Mouse (Mus musculus) neural tube, embryonic 15.5 days (tissue): Measurements from ENCODE around the gene Rimkla. TPM values are rescaled to one million over a fixed set of nuclear protein-coding genes. Genes with fewer than 3 reads are reported as not detected.

ENCODE experiments used
- polyA plus RNA-seq: library from polyadenylated mRNA; unstranded; fragments of >200 nt; fragmentation: Nextera tagmentation; extraction: Ambion mirVana; gene quantifications from 2 replicates; pipeline ENCODE4 v1.2.1, GENCODE M21; 2015

The Rimkla gene
- polyA plus RNA-seq, 1 experiment from 2014 or later = 29.9 TPM

Other genes with a start within 250 kb of the Rimkla start
- 0.36 and 0.81 TPM in 2 replicates for gene Cldn19, start 237.2 kb downstream of the Rimkla start, polyA plus RNA-seq
- gene Ybx1, start 198.0 kb downstream of the Rimkla start, polyA plus RNA-seq = 815 and 871 TPM in 2 replicates
- gene Ppih, start 172.1 kb downstream of the Rimkla start, polyA plus RNA-seq = 43.5 and 54.5 TPM in 2 replicates
- gene Ccdc30, start 77.1 kb downstream of the Rimkla start, polyA plus RNA-seq = 20.2 and 22.0 TPM in 2 replicates
- gene Ppcs, start 70.2 kb downstream of the Rimkla start, polyA plus RNA-seq = 21.8 and 28.5 TPM in 2 replicates
- 0.44 and 0.46 TPM in 2 replicates for gene Zmynd12, start 69.8 kb downstream of the Rimkla start, polyA plus RNA-seq
- 25.4 and 27.4 TPM in 2 replicates for gene Foxj3, start 44.4 kb upstream of the Rimkla start, polyA plus RNA-seq
- 9.6 and 12.1 TPM in 2 replicates for gene Frg2f1, start 46.9 kb upstream of the Rimkla start, polyA plus RNA-seq
- 14.7 TPM in 1 of 2 replicates, not detected in the other for gene Guca2a, start 145.1 kb upstream of the Rimkla start, polyA plus RNA-seq
- not detected in 2 replicates for gene Guca2b, start 166.3 kb upstream of the Rimkla start, polyA plus RNA-seq
- 21.0 and 23.6 TPM in 2 replicates for gene Hivep3, start 241.2 kb upstream of the Rimkla start, polyA plus RNA-seq